Comparison of ENCODE assay signal across 23 mouse cellular contexts in genomic region chr11:56244951-56245350, GRCm38 (mm10).
A peak's percentile ranks its signal among the peaks of the same experiment; 100 is the strongest.
DNase-seq lines count a peak whose midpoint lies in the region; ATAC-seq and TF ChIP-seq lines count a peak whose summit lies in the region.
"Had no signal": no experiment of that assay in that cellular context is flagged by ENCODE, and none has a peak within 500 bp of the region (broad histone marks: within the 10 kb centered on the region; RNA-seq: fewer than 3 reads in every experiment).

No protein-coding gene starts in this region.

- H3K36me3 ChIP-seq in lung, postnatal 0 days (ENCODE audit: insufficient read depth, low read length): no peaks in the 10 kb centered on the region
- H3K36me3 ChIP-seq: embryonic facial prominence, embryonic 12.5 days; stomach, embryonic 15.5 days had no signal

- TF ChIP-seq CTCF in left cerebral cortex, adult 2 months (IDR thresholded peaks at IDR 0.05): no peak
- TF ChIP-seq CTCF in brain, embryonic 14.5 days (IDR thresholded peaks at IDR 0.05; ENCODE audit: borderline replicate concordance, extremely low read depth, insufficient read depth, insufficient read length): no peak
- TF ChIP-seq CTCF in lung, postnatal 0 days (IDR thresholded peaks at IDR 0.05): no peak

- H3K4me3 ChIP-seq in left cerebral cortex, adult 2 months: no peak overlapping the region
- no peak overlapping the region for H3K4me3 ChIP-seq in lung, postnatal 0 days (ENCODE audit: low read depth, low read length)
- H3K4me3 ChIP-seq: embryonic facial prominence, embryonic 12.5 days; erythroblast, embryonic 14.5 days; heart, adult 2 months; stomach, embryonic 15.5 days had no signal

- H3K4me1 ChIP-seq in lung, postnatal 0 days (ENCODE audit: insufficient read depth, low read depth, low read length): no peaks in the 10 kb centered on the region
- H3K4me1 ChIP-seq: embryonic facial prominence, embryonic 12.5 days; stomach, embryonic 15.5 days had no signal

- H3K4me2 ChIP-seq in lung, postnatal 0 days (replicated peaks; ENCODE audit: low read depth, low read length): no peak overlapping the region
- H3K4me2 ChIP-seq: embryonic facial prominence, embryonic 12.5 days; liver, embryonic 11.5 days; stomach, embryonic 15.5 days had no signal

- peak in 1 of 2 experiments; percentile 11 for DNase-seq in left cerebral cortex, adult 2 months (ENCODE audit: extremely low spot score in 1 of 2, low spot score in 2 of 2)
- no peak for DNase-seq in left cerebral cortex, postnatal 4 days
- DNase-seq in brain, adult 2 months (ENCODE audit: low read depth, low spot score): peak; percentile 69
- peak; percentile 59 for DNase-seq in brain, embryonic 14.5 days (ENCODE audit: low read depth)
- DNase-seq in layer of hippocampus, postnatal 36 days: peak; percentile 46 to 57
- no peak for DNase-seq in cerebellum, adult 11-12 months
- DNase-seq in lung, postnatal 0 days (ENCODE audit: low spot score): no peak
- DNase-seq: adrenal gland, adult 2 months; cerebellum, postnatal 10 days; gastrocnemius, postnatal 10 days; heart, adult 2 months; heart, postnatal 36 days; kidney, postnatal 36 days; lung, adult 2 months; lung, postnatal 4 days; thymus, adult 2 months had no signal

- H3K27me3 ChIP-seq in lung, postnatal 0 days (replicated peaks; ENCODE audit: insufficient read depth, low read length): no peaks in the 10 kb centered on the region
- H3K27me3 ChIP-seq: embryonic facial prominence, embryonic 12.5 days; stomach, embryonic 15.5 days had no signal

- H3K27ac ChIP-seq in left cerebral cortex, adult 2 months: peak overlapping the region; percentile 16; the same call in 1 of the 2 replicates
- H3K27ac ChIP-seq in lung, postnatal 0 days (ENCODE audit: low read length): no peak overlapping the region
- H3K27ac ChIP-seq: embryonic facial prominence, embryonic 12.5 days; heart, adult 2 months; stomach, embryonic 15.5 days had no signal

- no peak overlapping the region for H3K9ac ChIP-seq in lung, postnatal 0 days (replicated peaks; ENCODE audit: low read depth)
- H3K9ac ChIP-seq: embryonic facial prominence, embryonic 12.5 days; stomach, embryonic 15.5 days had no signal

- intact Hi-C loops in left cerebral cortex, adult 2 months (cut with DNase I): loop anchor here (5.0 to 10.0 kb wide), 2 partner anchors 767 to 1220 kb away; partner anchors contain the start of gene Gria1
- intact Hi-C loops in left cerebral cortex, postnatal 4 days (cut with DNase I): no loop called here

- WGBS in lung, postnatal 0 days: 60% methylated on average over 2 of the region's 2 CpGs

- TF ChIP-seq POLR2A in brain, embryonic 14.5 days (IDR thresholded peaks at IDR 0.05; ENCODE audit: borderline replicate concordance, extremely low read depth, insufficient read depth, insufficient read length, poor library complexity, severe bottlenecking): no peak

- no peak for ATAC-seq in lung, postnatal 0 days
- ATAC-seq: forebrain, embryonic 16.5 days; hindbrain, embryonic 16.5 days; intestine, embryonic 16.5 days had no signal

- no peak for TF ChIP-seq EP300 in lung, postnatal 0 days (IDR thresholded peaks at IDR 0.05)

- no peaks in the 10 kb centered on the region for H3K9me3 ChIP-seq in lung, postnatal 0 days (ENCODE audit: low read length)
- H3K9me3 ChIP-seq: embryonic facial prominence, embryonic 12.5 days; stomach, embryonic 15.5 days had no signal

Comparison
In these comparisons a context has a peak if more than half of its experiments do, and no peak if none do; other contexts are left out.
1. DNase-seq: peak in brain, adult 2 months (single experiment), brain, embryonic 14.5 days (single experiment) and layer of hippocampus, postnatal 36 days (2 of 2); none in left cerebral cortex, postnatal 4 days (single experiment), cerebellum, adult 11-12 months (single experiment) and lung, postnatal 0 days (single experiment).